Mouse (Mus musculus): ENCODE data around the gene Hebp1. TPM values are rescaled to one million over a fixed set of nuclear protein-coding genes. Genes with fewer than 3 reads are reported as not detected.

Hebp1 gene
- polyA plus RNA-seq, 1 experiment from 2014 or later, result 6.3 TPM

- Histone ChIP-seq H3K27ac (replicated peaks) (no peak overlapping the region), H3K36me3 (no peaks in the 10 kb centered on the region), H3K4me3 (no peak overlapping the region), H3K9me3 (no peaks in the 10 kb centered on the region), H3K9ac (no peak overlapping the region), H3K4me1 (replicated peaks) (peaks cover 34% of the 10 kb centered on the region), H3K4me2 (no peak overlapping the region), H3K27me3 (no peaks in the 10 kb centered on the region)
- 76% methylated on average over 4 of the region's 4 CpGs for WGBS
- ATAC-seq (ENCODE audit: low read depth), result no peak
Observed at GRCm38 (mm10) chr6:135194907-135195306, 2.9 kb downstream of the Hebp1 start.

- no peak overlapping the region for H3K4me3 ChIP-seq
- no peak overlapping the region for H3K9ac ChIP-seq
- WGBS, result 28% methylated on average over 4 of the region's 4 CpGs
- ATAC-seq (ENCODE audit: low read depth), result no peak
- no peaks in the 10 kb centered on the region for H3K27me3 ChIP-seq
- H3K4me2 ChIP-seq, result no peak overlapping the region
- H3K36me3 ChIP-seq, result no peaks in the 10 kb centered on the region
- no peaks in the 10 kb centered on the region for H3K9me3 ChIP-seq
- no peak overlapping the region for H3K27ac ChIP-seq (replicated peaks)
- H3K4me1 ChIP-seq (replicated peaks), result peaks cover 22% of the 10 kb centered on the region
Observed at GRCm38 (mm10) chr6:135193733-135194132, 4.1 kb downstream of the Hebp1 start.

- peaks cover 16% of the 10 kb centered on the region for H3K4me1 ChIP-seq (replicated peaks)
- no peaks in the 10 kb centered on the region for H3K9me3 ChIP-seq
- no peaks in the 10 kb centered on the region for H3K36me3 ChIP-seq
- no peak overlapping the region for H3K4me2 ChIP-seq
- H3K4me3 ChIP-seq, result no peak overlapping the region
- no peaks in the 10 kb centered on the region for H3K27me3 ChIP-seq
- H3K9ac ChIP-seq, result no peak overlapping the region
- 84% methylated on average over 8 of the region's 8 CpGs for whole genome bisulfite sequencing
- ATAC-seq (ENCODE audit: low read depth), result no peak
- H3K27ac ChIP-seq (replicated peaks), result no peak overlapping the region
Observed at GRCm38 (mm10) chr6:135192993-135193392, 4.8 kb downstream of the Hebp1 start.

GRCm38 (mm10) chr6:135191906-135192305, 5.9 kb downstream of the Hebp1 start:
- no peak overlapping the region for H3K4me3 ChIP-seq
- H3K9me3 ChIP-seq, result no peaks in the 10 kb centered on the region
- H3K4me2 ChIP-seq, result no peak overlapping the region
- 70% methylated on average over 1 of the region's 1 CpGs for WGBS
- no peak for ATAC-seq (ENCODE audit: low read depth)
- no peaks in the 10 kb centered on the region for H3K27me3 ChIP-seq
- H3K27ac ChIP-seq (replicated peaks), result no peak overlapping the region
- peaks cover 16% of the 10 kb centered on the region for H3K4me1 ChIP-seq (replicated peaks)
- H3K36me3 ChIP-seq, result no peaks in the 10 kb centered on the region
- H3K9ac ChIP-seq, result no peak overlapping the region

GRCm38 (mm10) chr6:135190122-135190521, 7.7 kb downstream of the Hebp1 start:
- WGBS, result 64% methylated on average over 6 of the region's 6 CpGs
- H3K4me1 ChIP-seq (replicated peaks), result peaks cover 16% of the 10 kb centered on the region
- no peaks in the 10 kb centered on the region for H3K9me3 ChIP-seq
- no peak overlapping the region for H3K9ac ChIP-seq
- H3K27ac ChIP-seq (replicated peaks), result no peak overlapping the region
- H3K4me2 ChIP-seq, result no peak overlapping the region
- no peak overlapping the region for H3K4me3 ChIP-seq
- no peak for ATAC-seq (ENCODE audit: low read depth)
- H3K27me3 ChIP-seq, result no peaks in the 10 kb centered on the region
- no peaks in the 10 kb centered on the region for H3K36me3 ChIP-seq

- 69% methylated on average over 4 of the region's 4 CpGs for WGBS
- no peaks in the 10 kb centered on the region for H3K27me3 ChIP-seq
- ATAC-seq (ENCODE audit: low read depth), result no peak
- peaks cover 10% of the 10 kb centered on the region for H3K4me1 ChIP-seq (replicated peaks)
- no peak overlapping the region for H3K4me3 ChIP-seq
- no peak overlapping the region for H3K9ac ChIP-seq
- H3K36me3 ChIP-seq, result no peaks in the 10 kb centered on the region
- H3K27ac ChIP-seq (replicated peaks), result no peak overlapping the region
- H3K9me3 ChIP-seq, result no peaks in the 10 kb centered on the region
- no peak overlapping the region for H3K4me2 ChIP-seq
Observed at GRCm38 (mm10) chr6:135188629-135189028, 9.2 kb downstream of the Hebp1 start.

- Histone ChIP-seq H3K4me2 (no peak overlapping the region), H3K4me1 (replicated peaks) (peaks cover 4% of the 10 kb centered on the region; the same call in 1 of the 2 replicates), H3K9ac (no peak overlapping the region), H3K27me3 (no peaks in the 10 kb centered on the region), H3K27ac (replicated peaks) (no peak overlapping the region), H3K36me3 (no peaks in the 10 kb centered on the region), H3K4me3 (no peak overlapping the region), H3K9me3 (no peaks in the 10 kb centered on the region)
- no peak for ATAC-seq (ENCODE audit: low read depth)
- WGBS, result 53% methylated on average over 10 of the region's 10 CpGs
Observed at GRCm38 (mm10) chr6:135187076-135187917, 10.5 kb downstream of the Hebp1 start.

GRCm38 (mm10) chr6:135183961-135184360, 13.9 kb downstream of the Hebp1 start:
- Histone ChIP-seq H3K4me3 (no peak overlapping the region), H3K4me2 (no peak overlapping the region), H3K36me3 (no peaks in the 10 kb centered on the region), H3K9me3 (no peaks in the 10 kb centered on the region), H3K9ac (no peak overlapping the region), H3K27me3 (no peaks in the 10 kb centered on the region), H3K4me1 (replicated peaks) (peaks cover 4% of the 10 kb centered on the region; the same call in 1 of the 2 replicates), H3K27ac (replicated peaks) (no peak overlapping the region)
- WGBS, result 53% methylated on average over 8 of the region's 8 CpGs
- ATAC-seq (ENCODE audit: low read depth), result no peak

GRCm38 (mm10) chr6:135182925-135183324, 14.9 kb downstream of the Hebp1 start:
- Histone ChIP-seq H3K9ac (no peak overlapping the region), H3K36me3 (no peaks in the 10 kb centered on the region), H3K4me3 (no peak overlapping the region), H3K27ac (replicated peaks) (no peak overlapping the region), H3K9me3 (no peaks in the 10 kb centered on the region), H3K4me2 (no peak overlapping the region), H3K4me1 (replicated peaks) (peaks cover 4% of the 10 kb centered on the region; the same call in 1 of the 2 replicates), H3K27me3 (no peaks in the 10 kb centered on the region)
- WGBS, result 45% methylated on average over 5 of the region's 5 CpGs
- ATAC-seq (ENCODE audit: low read depth), result no peak

GRCm38 (mm10) chr6:135178599-135178998, 19.2 kb downstream of the Hebp1 start:
- Histone ChIP-seq H3K9me3 (no peaks in the 10 kb centered on the region), H3K36me3 (no peaks in the 10 kb centered on the region), H3K27ac (replicated peaks) (no peak overlapping the region), H3K4me2 (no peak overlapping the region), H3K9ac (no peak overlapping the region), H3K27me3 (no peaks in the 10 kb centered on the region), H3K4me3 (no peak overlapping the region), H3K4me1 (replicated peaks) (no peaks in the 10 kb centered on the region)
- no peak for ATAC-seq (ENCODE audit: low read depth)
- WGBS, result 39% methylated on average over 3 of the region's 3 CpGs

- no peaks in the 10 kb centered on the region for H3K9me3 ChIP-seq
- no peak for ATAC-seq (ENCODE audit: low read depth)
Observed at GRCm38 (mm10) chr6:135177271-135177670, 20.6 kb downstream of the Hebp1 start.

GRCm38 (mm10) chr6:135175014-135175413, 22.8 kb downstream of the Hebp1 start:
- Histone ChIP-seq H3K27me3 (no peaks in the 10 kb centered on the region), H3K4me3 (no peak overlapping the region), H3K9ac (no peak overlapping the region), H3K9me3 (no peaks in the 10 kb centered on the region), H3K4me2 (no peak overlapping the region), H3K4me1 (replicated peaks) (no peaks in the 10 kb centered on the region), H3K36me3 (no peaks in the 10 kb centered on the region), H3K27ac (replicated peaks) (no peak overlapping the region)
- no peak for ATAC-seq (ENCODE audit: low read depth)
- 89% methylated on average over 1 of the region's 1 CpGs for WGBS

More at GRCm38 (mm10) chr6:135177271-135177670, 20.6 kb downstream of the Hebp1 start:
- Histone ChIP-seq H3K9ac (no peak overlapping the region), H3K27me3 (no peaks in the 10 kb centered on the region), H3K36me3 (no peaks in the 10 kb centered on the region), H3K4me2 (no peak overlapping the region), H3K4me1 (replicated peaks) (no peaks in the 10 kb centered on the region), H3K27ac (replicated peaks) (no peak overlapping the region), H3K4me3 (no peak overlapping the region)

- Histone ChIP-seq H3K4me2 (no peak overlapping the region), H3K4me1 (replicated peaks) (peaks cover 14% of the 10 kb centered on the region), H3K27ac (replicated peaks) (no peak overlapping the region), H3K9me3 (no peaks in the 10 kb centered on the region), H3K9ac (no peak overlapping the region), H3K4me3 (no peak overlapping the region), H3K36me3 (no peaks in the 10 kb centered on the region), H3K27me3 (0 out of 2 replicates have a peak, but pooled peaks cover 4% of the 10 kb centered on the region)
- no peak for ATAC-seq (ENCODE audit: low read depth)
- 71% methylated on average over 14 of the region's 14 CpGs for WGBS
Observed at GRCm38 (mm10) chr6:135171736-135172135, 26.1 kb downstream of the Hebp1 start.
